Mouse (Mus musculus): Measurements from ENCODE around the gene Msi2.

- TF ChIP-seq GATA1 (IDR thresholded peaks at IDR 0.05; ENCODE audit: borderline replicate concordance, low read length) = no peak
- TF ChIP-seq CTCF (IDR thresholded peaks at IDR 0.05; ENCODE audit: low read depth, low read length) = no peak
- no peak for TF ChIP-seq GATA2 (IDR thresholded peaks at IDR 0.05; ENCODE audit: borderline replicate concordance, low read depth, low read length)
- no peak for TF ChIP-seq TAL1 (conservative IDR thresholded peaks at IDR 0.05; ENCODE audit: low read depth, low read length)
- no peak for TF ChIP-seq POLR2AphosphoS5 (IDR thresholded peaks at IDR 0.05; ENCODE audit: insufficient replicate concordance, low read depth, low read length)
Observed at GRCm38 (mm10) chr11:88759501-88759900, 41.2 kb upstream of the Msi2 start.
